Mouse (Mus musculus) ES-E14 (cell line): Measurements from ENCODE around the gene Col4a2. TPM values are rescaled to one million over a fixed set of nuclear protein-coding genes. Genes with fewer than 3 reads are reported as not detected.

Experiments used
- DNase-seq: peaks from one replicate; pipeline ENCODE4 v3.0.0-alpha.2; 2013; ENCODE audit warnings: low read depth, low spot score
- H3K27ac ChIP-seq: 2 replicates; pipeline ENCODE4 v1.5.1; 2012; ENCODE audit warnings: low read depth, mild to moderate bottlenecking, low read length, moderate library complexity, mixed read lengths; ENCODE audit not compliant: poor library complexity, insufficient read depth, severe bottlenecking
- H3K36me3 ChIP-seq: 2 replicates; pipeline ENCODE4 v1.6.1; 2012; ENCODE audit warnings: mild to moderate bottlenecking, low read length, moderate library complexity, mixed read lengths; ENCODE audit not compliant: control insufficient read depth, poor library complexity, insufficient read depth, severe bottlenecking
- H3K4me1 ChIP-seq, 2 experiments: fragments of 150-350 bp in 1 of 2; sonication (generic) in 1 of 2; 2 replicates each; pipeline ENCODE4 v1.6.1; 2012; ENCODE audit warnings: low read length in 2 of 2, mild to moderate bottlenecking in 1 of 2, mixed read lengths in 1 of 2; ENCODE audit not compliant: control insufficient read depth in 2 of 2, insufficient read depth in 2 of 2, poor library complexity in 1 of 2
- H3K4me3 ChIP-seq, 2 experiments: fragments of 150-350 bp in 1 of 2; sonication (generic) in 1 of 2; 2 replicates each; pipeline ENCODE4 v1.5.1; 2012; ENCODE audit warnings: low read length in 2 of 2, low read depth in 1 of 2, mild to moderate bottlenecking in 1 of 2, mixed read lengths in 1 of 2; ENCODE audit not compliant: insufficient read depth in 1 of 2, poor library complexity in 1 of 2, severe bottlenecking in 1 of 2
- H3K9ac ChIP-seq: 2 replicates; pipeline ENCODE4 v1.6.1; 2012; ENCODE audit warnings: low read depth, mild to moderate bottlenecking, low read length, mixed read lengths; ENCODE audit not compliant: poor library complexity, insufficient read depth, severe bottlenecking
- H3K9me3 ChIP-seq: fragments of 150-350 bp; sonication (generic); 2 replicates; pipeline ENCODE4 v1.6.1; 2012; ENCODE audit warnings: low read depth, mild to moderate bottlenecking, low read length; ENCODE audit not compliant: control insufficient read depth, insufficient read depth
- CHD2 ChIP-seq: IDR thresholded peaks from 2 replicates; pipeline ENCODE4 v1.6.1; 2014; ENCODE audit warnings: mild to moderate bottlenecking, low read depth, low read length, inconsistent platforms
- HCFC1 ChIP-seq: IDR thresholded peaks from 2 replicates; pipeline ENCODE4 v1.6.1; 2012; ENCODE audit warnings: low read length, inconsistent platforms, borderline replicate concordance; ENCODE audit not compliant: insufficient read depth
- MAFK ChIP-seq: IDR thresholded peaks from 2 replicates; pipeline ENCODE4 v1.6.1; 2014; ENCODE audit warnings: mild to moderate bottlenecking, low read depth, low read length, inconsistent platforms; ENCODE audit not compliant: insufficient read depth
- ZC3H11A ChIP-seq: IDR thresholded peaks from 2 replicates; pipeline ENCODE4 v1.6.1; 2012; ENCODE audit warnings: low read depth, mild to moderate bottlenecking, inconsistent platforms, low read length, borderline replicate concordance
- ZNF384 ChIP-seq: IDR thresholded peaks from 2 replicates; pipeline ENCODE4 v1.6.1; 2012; ENCODE audit warnings: low read depth, low read length, inconsistent platforms
- in situ Hi-C, 2 experiments: fragments of 600-800 bp; cut with MboI; formaldehyde crosslinking; loops; one replicate each; pipeline ENCODE4 v1.15.1; 2025; ENCODE audit warnings: low sequenced_read_pairs in 2 of 2, inconsistent platforms in 1 of 2; ENCODE audit not compliant: unreplicated experiment in 2 of 2
- total RNA-seq: library from RNA; depleted of rRNA; stranded (reverse); fragments of 300-350 nt; gene quantifications from 2 replicates; pipeline ENCODE4 v1.2.3, GENCODE M21; 2012

Col4a2 gene
- total RNA-seq, 1 experiment, result 102 TPM

GRCm38 (mm10) chr8:11297141-11297838, 15.3 kb upstream of the Col4a2 start:
- TF ChIP-seq ZC3H11A (no peak), ZNF384 (no peak), HCFC1 (no peak), MAFK (no peak)
- Histone ChIP-seq H3K27ac (no peak overlapping the region), H3K4me1 (no peaks in the 10 kb centered on the region), H3K9ac (no peak overlapping the region), H3K9me3 (no peaks in the 10 kb centered on the region), H3K36me3 (no peaks in the 10 kb centered on the region), H3K4me3 (no peak overlapping the region)
- no peak for DNase-seq
- in situ Hi-C loops, result no loop called here

DNA sequence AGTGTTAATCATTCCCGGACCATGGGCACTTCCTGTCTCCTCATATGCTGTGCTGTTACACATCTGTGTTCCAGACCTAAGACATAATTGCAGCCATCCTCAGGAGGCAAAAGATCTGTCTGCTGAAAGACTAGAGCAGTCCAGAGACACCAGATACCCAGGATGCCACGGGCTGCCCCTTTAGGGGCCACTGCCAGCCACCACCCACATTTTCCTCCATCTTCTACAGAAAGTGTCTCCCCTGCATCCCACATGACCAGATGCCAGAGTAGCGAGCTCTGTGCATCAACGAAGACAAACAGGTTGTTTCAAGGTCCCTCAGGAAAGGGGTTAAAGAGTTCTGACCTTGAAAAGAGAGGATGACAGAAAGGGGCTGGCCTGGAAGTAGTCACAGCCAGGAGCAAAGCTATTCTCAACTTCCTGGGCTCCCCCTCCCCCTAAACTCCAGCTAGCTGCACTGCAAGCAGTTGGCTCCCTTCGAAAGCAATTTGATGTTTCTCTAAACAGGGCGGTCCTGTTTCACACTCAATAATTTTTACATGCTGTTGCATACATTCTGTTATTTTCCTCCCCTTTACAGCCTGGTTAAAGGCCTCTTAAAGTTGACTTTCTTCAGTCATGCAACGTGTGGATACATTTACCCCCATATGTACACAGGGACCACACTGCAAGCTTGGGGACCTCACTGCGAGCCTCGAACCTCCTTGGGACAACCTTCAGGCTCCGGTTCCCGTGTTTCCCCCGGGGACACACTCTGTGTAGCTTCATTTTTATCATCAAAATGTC, 13.9 kb upstream of the Col4a2 start:
- Histone ChIP-seq H3K9ac (no peak overlapping the region), H3K9me3 (no peaks in the 10 kb centered on the region), H3K27ac (no peak overlapping the region), H3K4me3 (no peak overlapping the region), H3K36me3 (no peaks in the 10 kb centered on the region), H3K4me1 (no peaks in the 10 kb centered on the region)
- no peak for TF ChIP-seq MAFK
- in situ Hi-C loops, result no loop called here
- DNase-seq, result no peak

- DNase-seq, result no peak
- TF ChIP-seq ZNF384 (no peak), MAFK (no peak), CHD2 (no peak), HCFC1 (no peak), ZC3H11A (no peak)
- no peak overlapping the region for H3K27ac ChIP-seq
Measured at GRCm38 (mm10) chr8:11299317-11299602, 13.3 kb upstream of the Col4a2 start.

GRCm38 (mm10) chr8:11300436-11300835, 12.2 kb upstream of the Col4a2 start:
- in situ Hi-C loops, result loop anchor here (25.0 kb wide), 1 partner anchor 1087 kb away; the partner anchor contains the start of gene Sox1 (in 2 of the 2)
- Histone ChIP-seq H3K9me3 (no peaks in the 10 kb centered on the region), H3K27ac (no peak overlapping the region), H3K4me1 (no peaks in the 10 kb centered on the region), H3K9ac (no peak overlapping the region), H3K36me3 (no peaks in the 10 kb centered on the region), H3K4me3 (no peak overlapping the region)
- DNase-seq, result no peak
- no peak for TF ChIP-seq HCFC1
- TF ChIP-seq MAFK, result no peak
- no peak for TF ChIP-seq ZC3H11A
- TF ChIP-seq CHD2, result no peak
- no peak for TF ChIP-seq ZNF384

More at GRCm38 (mm10) chr8:11299317-11299602, 13.3 kb upstream of the Col4a2 start:
- H3K4me3 ChIP-seq, result no peak overlapping the region
- no peak overlapping the region for H3K9ac ChIP-seq
- in situ Hi-C loops, result no loop called here
- no peaks in the 10 kb centered on the region for H3K4me1 ChIP-seq
- no peaks in the 10 kb centered on the region for H3K9me3 ChIP-seq
- H3K36me3 ChIP-seq, result no peaks in the 10 kb centered on the region
